Mouse (Mus musculus): ENCODE results near the gene Klhl30. TPM values are rescaled to one million over a fixed set of nuclear protein-coding genes. Genes with fewer than 3 reads are reported as not detected.

Gene Klhl30
- polyA plus RNA-seq (2014; fragmentation: Nextera tagmentation; extraction: Ambion mirVana): 0.25 and 0.37 TPM in 2 replicates

- peaks cover 10% of the 10 kb centered on the region for H3K27me3 ChIP-seq (ENCODE audit: control insufficient read depth, insufficient read depth, low read length)
- no peak within 1 kb of the TSS for H3K9ac ChIP-seq
- no peak for ATAC-seq (ENCODE audit: low FRiP score)
- no peak within 1 kb of the TSS for H3K4me2 ChIP-seq (replicated peaks)
- no peak for DNase-seq (ENCODE audit: low spot score)
- no peaks in the 10 kb centered on the region for H3K9me3 ChIP-seq (ENCODE audit: control insufficient read depth, low read length)
- no peak within 1 kb of the TSS for H3K4me3 ChIP-seq (replicated peaks; ENCODE audit: low read length)
- WGBS: 61% methylated on average over 4 of the region's 4 CpGs
- H3K27ac ChIP-seq: no peak within 1 kb of the TSS
- no peaks in the 10 kb centered on the region for H3K36me3 ChIP-seq (replicated peaks; ENCODE audit: control insufficient read depth, insufficient read depth)
- no peaks in the 10 kb centered on the region for H3K4me1 ChIP-seq (replicated peaks; ENCODE audit: control insufficient read depth, insufficient read depth, low read length)
Observed at GRCm38 (mm10) chr1:91350841-91351240, at the start of gene Klhl30. TSS of gene Klhl30 (plus strand) at chr1:91351016.

GRCm38 (mm10) chr1:91301206-91301920 is 49.5 kb upstream of the Klhl30 start:
- H3K9ac ChIP-seq: no peak overlapping the region
- no peaks in the 10 kb centered on the region for H3K9me3 ChIP-seq (ENCODE audit: control insufficient read depth, low read length)
- DNase-seq (ENCODE audit: low spot score) (no peak), ATAC-seq (ENCODE audit: low FRiP score) (no peak)
- no peak overlapping the region for H3K4me2 ChIP-seq (replicated peaks)
- H3K36me3 ChIP-seq (replicated peaks; ENCODE audit: control insufficient read depth, insufficient read depth): peaks cover 12% of the 10 kb centered on the region; the same call in 1 of the 2 replicates
- H3K4me3 ChIP-seq (replicated peaks; ENCODE audit: low read length): no peak overlapping the region
- H3K4me1 ChIP-seq (replicated peaks; ENCODE audit: control insufficient read depth, insufficient read depth, low read length): peaks cover 11% of the 10 kb centered on the region; the same call in 1 of the 2 replicates
- H3K27ac ChIP-seq: no peak overlapping the region
- no peaks in the 10 kb centered on the region for H3K27me3 ChIP-seq (ENCODE audit: control insufficient read depth, insufficient read depth, low read length)
- WGBS: 84% methylated on average over 3 of the region's 3 CpGs

- no peak for ATAC-seq (ENCODE audit: low FRiP score)
- no peaks in the 10 kb centered on the region for H3K27me3 ChIP-seq (ENCODE audit: control insufficient read depth, insufficient read depth, low read length)
- H3K9ac ChIP-seq: no peak overlapping the region
- peaks cover 11% of the 10 kb centered on the region; the same call in 1 of the 2 replicates for H3K4me1 ChIP-seq (replicated peaks; ENCODE audit: control insufficient read depth, insufficient read depth, low read length)
- DNase-seq (ENCODE audit: low spot score): no peak
- no peak overlapping the region for H3K4me2 ChIP-seq (replicated peaks)
- WGBS: 89% methylated on average over 3 of the region's 3 CpGs
- no peak overlapping the region for H3K4me3 ChIP-seq (replicated peaks; ENCODE audit: low read length)
- H3K36me3 ChIP-seq (replicated peaks; ENCODE audit: control insufficient read depth, insufficient read depth): peaks cover 15% of the 10 kb centered on the region; the same call in 1 of the 2 replicates
- H3K27ac ChIP-seq: no peak overlapping the region
- H3K9me3 ChIP-seq (ENCODE audit: control insufficient read depth, low read length): no peaks in the 10 kb centered on the region
Observed at GRCm38 (mm10) chr1:91302021-91302420, 48.8 kb upstream of the Klhl30 start.

- ATAC-seq (ENCODE audit: low FRiP score): no peak
- Histone ChIP-seq H3K27ac (no peak overlapping the region), H3K9ac (no peak overlapping the region), H3K4me3 (replicated peaks; ENCODE audit: low read length) (no peak overlapping the region), H3K36me3 (replicated peaks; ENCODE audit: control insufficient read depth, insufficient read depth) (peaks cover 40% of the 10 kb centered on the region), H3K4me2 (replicated peaks) (no peak overlapping the region), H3K4me1 (replicated peaks; ENCODE audit: control insufficient read depth, insufficient read depth, low read length) (no peaks in the 10 kb centered on the region), H3K27me3 (ENCODE audit: control insufficient read depth, insufficient read depth, low read length) (no peaks in the 10 kb centered on the region), H3K9me3 (ENCODE audit: control insufficient read depth, low read length) (no peaks in the 10 kb centered on the region)
- no peak for DNase-seq (ENCODE audit: low spot score)
- WGBS: 94% methylated on average over 4 of the region's 4 CpGs
Observed at GRCm38 (mm10) chr1:91304621-91305020, 46.2 kb upstream of the Klhl30 start.

- H3K36me3 ChIP-seq (replicated peaks; ENCODE audit: control insufficient read depth, insufficient read depth): peaks cover 53% of the 10 kb centered on the region
- ATAC-seq (ENCODE audit: low FRiP score): no peak
- H3K4me3 ChIP-seq (replicated peaks; ENCODE audit: low read length): no peak overlapping the region
- 0 out of 2 replicates have a peak, but pooled peaks cover 3% of the 10 kb centered on the region for H3K4me1 ChIP-seq (replicated peaks; ENCODE audit: control insufficient read depth, insufficient read depth, low read length)
- no peak overlapping the region for H3K9ac ChIP-seq
- no peak overlapping the region for H3K27ac ChIP-seq
- H3K27me3 ChIP-seq (ENCODE audit: control insufficient read depth, insufficient read depth, low read length): no peaks in the 10 kb centered on the region
- no peak for DNase-seq (ENCODE audit: low spot score)
- WGBS: 95% methylated on average over 13 of the region's 13 CpGs
- H3K9me3 ChIP-seq (ENCODE audit: control insufficient read depth, low read length): no peaks in the 10 kb centered on the region
- H3K4me2 ChIP-seq (replicated peaks): no peak overlapping the region
Observed at GRCm38 (mm10) chr1:91309366-91310085, 41.3 kb upstream of the Klhl30 start.

- no peak for DNase-seq (ENCODE audit: low spot score)
- no peak overlapping the region for H3K4me2 ChIP-seq (replicated peaks)
- ATAC-seq (ENCODE audit: low FRiP score): no peak
- H3K4me3 ChIP-seq (replicated peaks; ENCODE audit: low read length): no peak overlapping the region
- H3K27me3 ChIP-seq (ENCODE audit: control insufficient read depth, insufficient read depth, low read length): no peaks in the 10 kb centered on the region
- no peaks in the 10 kb centered on the region for H3K9me3 ChIP-seq (ENCODE audit: control insufficient read depth, low read length)
- H3K9ac ChIP-seq: no peak overlapping the region
- H3K36me3 ChIP-seq (replicated peaks; ENCODE audit: control insufficient read depth, insufficient read depth): peaks cover 35% of the 10 kb centered on the region
- 0 out of 2 replicates have a peak, but pooled peaks cover 3% of the 10 kb centered on the region for H3K4me1 ChIP-seq (replicated peaks; ENCODE audit: control insufficient read depth, insufficient read depth, low read length)
- 95% methylated on average over 4 of the region's 4 CpGs for WGBS
- no peak overlapping the region for H3K27ac ChIP-seq
Observed at GRCm38 (mm10) chr1:91312273-91312672, 38.5 kb upstream of the Klhl30 start.

GRCm38 (mm10) chr1:91313251-91313650 is 37.6 kb upstream of the Klhl30 start:
- H3K27ac ChIP-seq: no peak overlapping the region
- DNase-seq (ENCODE audit: low spot score) (no peak), ATAC-seq (ENCODE audit: low FRiP score) (no peak)
- H3K4me1 ChIP-seq (replicated peaks; ENCODE audit: control insufficient read depth, insufficient read depth, low read length): 0 out of 2 replicates have a peak, but pooled peaks cover 3% of the 10 kb centered on the region
- H3K4me3 ChIP-seq (replicated peaks; ENCODE audit: low read length): no peak overlapping the region
- H3K9me3 ChIP-seq (ENCODE audit: control insufficient read depth, low read length): no peaks in the 10 kb centered on the region
- 48% methylated on average over 5 of the region's 5 CpGs for WGBS
- H3K9ac ChIP-seq: no peak overlapping the region
- peaks cover 26% of the 10 kb centered on the region for H3K36me3 ChIP-seq (replicated peaks; ENCODE audit: control insufficient read depth, insufficient read depth)
- H3K27me3 ChIP-seq (ENCODE audit: control insufficient read depth, insufficient read depth, low read length): no peaks in the 10 kb centered on the region
- H3K4me2 ChIP-seq (replicated peaks): no peak overlapping the region

- Histone ChIP-seq H3K4me2 (replicated peaks) (no peak overlapping the region), H3K27me3 (ENCODE audit: control insufficient read depth, insufficient read depth, low read length) (no peaks in the 10 kb centered on the region), H3K9me3 (ENCODE audit: control insufficient read depth, low read length) (no peaks in the 10 kb centered on the region), H3K9ac (no peak overlapping the region), H3K4me1 (replicated peaks; ENCODE audit: control insufficient read depth, insufficient read depth, low read length) (0 out of 2 replicates have a peak, but pooled peaks cover 3% of the 10 kb centered on the region), H3K36me3 (replicated peaks; ENCODE audit: control insufficient read depth, insufficient read depth) (no peaks in the 10 kb centered on the region; the same call in 1 of the 2 replicates), H3K4me3 (replicated peaks; ENCODE audit: low read length) (no peak overlapping the region), H3K27ac (no peak overlapping the region)
- no peak for DNase-seq (ENCODE audit: low spot score)
- 91% methylated on average over 6 of the region's 6 CpGs for WGBS
- no peak for ATAC-seq (ENCODE audit: low FRiP score)
Observed at GRCm38 (mm10) chr1:91317656-91318055, 33.2 kb upstream of the Klhl30 start.

GRCm38 (mm10) chr1:91321760-91322438 is 28.9 kb upstream of the Klhl30 start, which contains the start of gene Espnl:
TSS of gene Espnl (plus strand) at chr1:91322075.
- no peak within 1 kb of the TSS for H3K27ac ChIP-seq
- DNase-seq (ENCODE audit: low spot score) (no peak), ATAC-seq (ENCODE audit: low FRiP score) (no peak)
- 82% methylated on average over 19 of the region's 19 CpGs for WGBS
- no peaks in the 10 kb centered on the region for H3K4me1 ChIP-seq (replicated peaks; ENCODE audit: control insufficient read depth, insufficient read depth, low read length)
- H3K9me3 ChIP-seq (ENCODE audit: control insufficient read depth, low read length): no peaks in the 10 kb centered on the region
- no peaks in the 10 kb centered on the region for H3K36me3 ChIP-seq (replicated peaks; ENCODE audit: control insufficient read depth, insufficient read depth)
- H3K27me3 ChIP-seq (ENCODE audit: control insufficient read depth, insufficient read depth, low read length): no peaks in the 10 kb centered on the region
- H3K4me2 ChIP-seq (replicated peaks): no peak within 1 kb of the TSS
- no peak within 1 kb of the TSS for H3K9ac ChIP-seq
- H3K4me3 ChIP-seq (replicated peaks; ENCODE audit: low read length): no peak within 1 kb of the TSS

All from hindbrain, embryonic 14.5 days (tissue).